Mouse (Mus musculus) limb, embryonic 13.5 days (tissue): ENCODE measurements at regions not wholly inside any gene's neighbourhood (a gene's known extent, or its start where the extent isn't known, plus 50 kb on each side); places are given as distances from the start of the nearest gene placed in this dataset.

Source experiments
- ATAC-seq: fragments of 200-750 bp; cut with Nextera tagmentation; 2 replicates; pipeline ENCODE4 v1.8.0; 2017; ENCODE audit warnings: low read depth, moderate number of reproducible peaks, moderate TSS enrichment; ENCODE audit not compliant: low FRiP score
- H3K27ac ChIP-seq: fragments of 300-500 bp; sonication (generic); 2 replicates; pipeline ENCODE4 v1.5.1; 2015; ENCODE audit warnings: inconsistent platforms, mild to moderate bottlenecking, moderate library complexity
- H3K27me3 ChIP-seq: fragments of 300-500 bp; sonication (generic); 2 replicates; pipeline ENCODE4 v1.6.1; 2015; ENCODE audit warnings: mild to moderate bottlenecking, inconsistent platforms
- H3K36me3 ChIP-seq: fragments of 300-500 bp; sonication (generic); 2 replicates; pipeline ENCODE4 v1.6.1; 2015; ENCODE audit warnings: inconsistent platforms, mild to moderate bottlenecking, moderate library complexity
- H3K4me1 ChIP-seq: fragments of 300-500 bp; sonication (generic); 2 replicates; pipeline ENCODE4 v1.6.1; 2015; ENCODE audit warnings: inconsistent platforms
- H3K4me2 ChIP-seq: fragments of 300-500 bp; sonication (generic); replicated peaks from 2 replicates; pipeline ENCODE4 v1.6.1; 2015; ENCODE audit warnings: inconsistent platforms, mild to moderate bottlenecking, moderate library complexity
- H3K4me3 ChIP-seq: fragments of 300-500 bp; sonication (generic); 2 replicates; pipeline ENCODE4 v1.5.1; 2015; ENCODE audit warnings: moderate library complexity, mild to moderate bottlenecking, inconsistent platforms
- H3K9ac ChIP-seq: fragments of 300-500 bp; sonication (generic); 2 replicates; pipeline ENCODE4 v1.6.1; 2015; ENCODE audit warnings: mild to moderate bottlenecking, inconsistent platforms
- H3K9me3 ChIP-seq: fragments of 300-500 bp; sonication (generic); 2 replicates; pipeline ENCODE4 v1.6.1; 2016; ENCODE audit warnings: inconsistent platforms
- WGBS: fragments of 180-500 bp; shearing (Covaris S2); methylation state at CpG from one replicate; pipeline ENCODE4 v1.1.7; 2015; 5-methylcytosine and 5-hydroxymethylcytosine counted together

GRCm38 (mm10) chr12:77134306-77135010 lies 103.5 kb upstream of the Fut8 start:
- no peak overlapping the region for H3K9ac ChIP-seq
- H3K4me3 ChIP-seq: no peak overlapping the region
- WGBS: 71% methylated on average over 9 of the region's 9 CpGs
- H3K4me2 ChIP-seq: no peak overlapping the region
- H3K4me1 ChIP-seq: peaks cover 11% of the 10 kb centered on the region; the same call in 1 of the 2 replicates
- H3K27me3 ChIP-seq: no peaks in the 10 kb centered on the region
- ATAC-seq: no peak
- no peak overlapping the region for H3K27ac ChIP-seq
- H3K36me3 ChIP-seq: no peaks in the 10 kb centered on the region
- H3K9me3 ChIP-seq: no peaks in the 10 kb centered on the region

GRCm38 (mm10) chr12:77133465-77134305 lies 104.2 kb upstream of the Fut8 start:
- no peak overlapping the region for H3K4me2 ChIP-seq
- no peak overlapping the region for H3K27ac ChIP-seq
- no peaks in the 10 kb centered on the region for H3K27me3 ChIP-seq
- H3K9ac ChIP-seq: no peak overlapping the region
- H3K9me3 ChIP-seq: no peaks in the 10 kb centered on the region
- H3K36me3 ChIP-seq: no peaks in the 10 kb centered on the region
- H3K4me3 ChIP-seq: no peak overlapping the region
- peaks cover 11% of the 10 kb centered on the region; the same call in 1 of the 2 replicates for H3K4me1 ChIP-seq
- 59% methylated on average over 5 of the region's 5 CpGs for WGBS
- no peak for ATAC-seq

- H3K4me2 ChIP-seq: no peak overlapping the region
- H3K27ac ChIP-seq: no peak overlapping the region
- ATAC-seq: no peak
- peaks cover 11% of the 10 kb centered on the region; the same call in 1 of the 2 replicates for H3K4me1 ChIP-seq
- no peaks in the 10 kb centered on the region for H3K27me3 ChIP-seq
- no peaks in the 10 kb centered on the region for H3K36me3 ChIP-seq
- no peaks in the 10 kb centered on the region for H3K9me3 ChIP-seq
- H3K9ac ChIP-seq: no peak overlapping the region
- H3K4me3 ChIP-seq: no peak overlapping the region
- 55% methylated on average over 7 of the region's 7 CpGs for WGBS
Observed at GRCm38 (mm10) chr12:77131328-77131727, 106.6 kb upstream of the Fut8 start.

- Histone ChIP-seq H3K9me3 (no peaks in the 10 kb centered on the region), H3K27ac (no peak overlapping the region), H3K27me3 (no peaks in the 10 kb centered on the region), H3K4me3 (no peak overlapping the region), H3K4me2 (no peak overlapping the region), H3K36me3 (no peaks in the 10 kb centered on the region), H3K4me1 (peaks cover 11% of the 10 kb centered on the region; the same call in 1 of the 2 replicates), H3K9ac (no peak overlapping the region)
- ATAC-seq: no peak
- 78% methylated on average over 6 of the region's 6 CpGs for WGBS
Observed at GRCm38 (mm10) chr12:77130526-77130925, 107.4 kb upstream of the Fut8 start.

- no peak overlapping the region for H3K9ac ChIP-seq
- 50% methylated on average over 1 of the region's 1 CpGs for WGBS
- no peaks in the 10 kb centered on the region for H3K9me3 ChIP-seq
- H3K4me1 ChIP-seq: no peaks in the 10 kb centered on the region
- H3K27me3 ChIP-seq: no peaks in the 10 kb centered on the region
- H3K36me3 ChIP-seq: no peaks in the 10 kb centered on the region
- no peak overlapping the region for H3K27ac ChIP-seq
- H3K4me2 ChIP-seq: no peak overlapping the region
- H3K4me3 ChIP-seq: no peak overlapping the region
- no peak for ATAC-seq
Observed at GRCm38 (mm10) chr12:77124267-77124666, 113.7 kb upstream of the Fut8 start.

GRCm38 (mm10) chr12:77113516-77113915 lies 124.4 kb upstream of the Fut8 start:
- no peak for ATAC-seq
- WGBS: 67% methylated on average over 2 of the region's 2 CpGs
- H3K4me3 ChIP-seq: no peak overlapping the region

GRCm38 (mm10) chr12:77112133-77112532 lies 125.8 kb upstream of the Fut8 start:
- no peak overlapping the region for H3K9ac ChIP-seq
- H3K27ac ChIP-seq: no peak overlapping the region
- WGBS: 76% methylated on average over 2 of the region's 2 CpGs
- H3K4me3 ChIP-seq: no peak overlapping the region
- ATAC-seq: no peak
- H3K36me3 ChIP-seq: no peaks in the 10 kb centered on the region
- no peaks in the 10 kb centered on the region for H3K4me1 ChIP-seq
- no peaks in the 10 kb centered on the region for H3K9me3 ChIP-seq
- H3K27me3 ChIP-seq: no peaks in the 10 kb centered on the region
- no peak overlapping the region for H3K4me2 ChIP-seq

More at GRCm38 (mm10) chr12:77113516-77113915, 124.4 kb upstream of the Fut8 start:
- no peak overlapping the region for H3K27ac ChIP-seq
- no peak overlapping the region for H3K9ac ChIP-seq
- H3K9me3 ChIP-seq: no peaks in the 10 kb centered on the region
- no peak overlapping the region for H3K4me2 ChIP-seq
- no peaks in the 10 kb centered on the region for H3K27me3 ChIP-seq
- H3K36me3 ChIP-seq: no peaks in the 10 kb centered on the region
- H3K4me1 ChIP-seq: no peaks in the 10 kb centered on the region

GRCm38 (mm10) chr12:77107251-77107650 lies 130.7 kb upstream of the Fut8 start:
- WGBS: 69% methylated on average over 3 of the region's 3 CpGs
- Histone ChIP-seq H3K4me3 (no peak overlapping the region), H3K27ac (no peak overlapping the region), H3K4me2 (no peak overlapping the region), H3K27me3 (no peaks in the 10 kb centered on the region), H3K36me3 (no peaks in the 10 kb centered on the region), H3K9me3 (no peaks in the 10 kb centered on the region), H3K9ac (no peak overlapping the region), H3K4me1 (no peaks in the 10 kb centered on the region)
- ATAC-seq: no peak

GRCm38 (mm10) chr12:77105887-77106600 lies 131.9 kb upstream of the Fut8 start:
- ATAC-seq: no peak
- Histone ChIP-seq H3K9ac (no peak overlapping the region), H3K4me2 (no peak overlapping the region), H3K36me3 (no peaks in the 10 kb centered on the region), H3K9me3 (no peaks in the 10 kb centered on the region), H3K4me3 (no peak overlapping the region), H3K4me1 (no peaks in the 10 kb centered on the region), H3K27ac (no peak overlapping the region), H3K27me3 (no peaks in the 10 kb centered on the region)
- 77% methylated on average over 4 of the region's 4 CpGs for WGBS

- Histone ChIP-seq H3K27me3 (no peaks in the 10 kb centered on the region), H3K36me3 (no peaks in the 10 kb centered on the region), H3K4me2 (no peak overlapping the region), H3K27ac (no peak overlapping the region), H3K4me1 (no peaks in the 10 kb centered on the region), H3K9ac (no peak overlapping the region), H3K9me3 (no peaks in the 10 kb centered on the region), H3K4me3 (no peak overlapping the region)
- 95% methylated on average over 2 of the region's 2 CpGs for WGBS
- ATAC-seq: no peak
Observed at GRCm38 (mm10) chr12:77100482-77100881, 137.4 kb upstream of the Fut8 start.

GRCm38 (mm10) chr12:77099521-77099920 lies 137.5 kb upstream of the Max start:
- H3K27ac ChIP-seq: no peak overlapping the region
- no peaks in the 10 kb centered on the region for H3K36me3 ChIP-seq
- no peaks in the 10 kb centered on the region for H3K9me3 ChIP-seq
- 74% methylated on average over 5 of the region's 5 CpGs for WGBS
- no peak for ATAC-seq
- H3K4me2 ChIP-seq: no peak overlapping the region
- H3K4me3 ChIP-seq: no peak overlapping the region
- no peak overlapping the region for H3K9ac ChIP-seq
- no peaks in the 10 kb centered on the region for H3K27me3 ChIP-seq
- no peaks in the 10 kb centered on the region for H3K4me1 ChIP-seq

GRCm38 (mm10) chr12:77098821-77099220 lies 136.8 kb upstream of the Max start:
- 90% methylated on average over 4 of the region's 4 CpGs for WGBS
- no peak overlapping the region for H3K27ac ChIP-seq

More at GRCm38 (mm10) chr12:77098821-77099220, 136.8 kb upstream of the Max start:
- H3K4me1 ChIP-seq: no peaks in the 10 kb centered on the region
- no peak for ATAC-seq
- H3K36me3 ChIP-seq: no peaks in the 10 kb centered on the region
- H3K4me3 ChIP-seq: no peak overlapping the region
- no peaks in the 10 kb centered on the region for H3K27me3 ChIP-seq
- no peak overlapping the region for H3K4me2 ChIP-seq
- no peak overlapping the region for H3K9ac ChIP-seq
- H3K9me3 ChIP-seq: no peaks in the 10 kb centered on the region
